18 mouse cellular contexts compared by ENCODE assay signal in genomic region chr4:101141768-101142167, GRCm38 (mm10).
"Had no signal": no experiment of that assay in that cellular context is flagged by ENCODE, and none has a peak within 500 bp of the region (broad histone marks: within the 10 kb centered on the region; RNA-seq: fewer than 3 reads in every experiment).

No protein-coding gene starts in this region.

- H3K4me3 ChIP-seq: left cerebral cortex, adult 2 months; limb, embryonic 13.5 days; liver, embryonic 12.5 days; liver, embryonic 15.5 days; lung, embryonic 15.5 days had no signal

- H3K36me3 ChIP-seq: liver, embryonic 12.5 days; liver, embryonic 15.5 days had no signal

- H3K4me1 ChIP-seq: liver, embryonic 12.5 days; liver, embryonic 15.5 days had no signal

- ATAC-seq: liver, embryonic 12.5 days had no signal

- DNase-seq: kidney, adult 18-20 months; kidney, postnatal 25 days; layer of hippocampus, postnatal 36 days; liver; lung, adult 18-20 months; lung, postnatal 10 days; lung, postnatal 36 days; midbrain, embryonic 14.5 days; thymus, adult 2 months; thymus, postnatal 14 days; thymus, postnatal 4 days had no signal

- H3K27me3 ChIP-seq: limb, embryonic 13.5 days; liver, embryonic 12.5 days; liver, embryonic 15.5 days; lung, embryonic 15.5 days had no signal

- H3K9ac ChIP-seq: limb, embryonic 13.5 days; liver, embryonic 12.5 days; liver, embryonic 15.5 days; lung, embryonic 15.5 days had no signal

- H3K27ac ChIP-seq: left cerebral cortex, adult 2 months; limb, embryonic 13.5 days; liver, embryonic 12.5 days; liver, embryonic 15.5 days; lung, embryonic 15.5 days; stomach, postnatal 0 days had no signal

- H3K9me3 ChIP-seq: limb, embryonic 13.5 days; liver, embryonic 12.5 days; liver, embryonic 15.5 days; lung, embryonic 15.5 days had no signal

- H3K4me2 ChIP-seq: limb, embryonic 13.5 days; liver, embryonic 12.5 days; liver, embryonic 15.5 days; lung, embryonic 15.5 days; midbrain, embryonic 11.5 days had no signal
